Mouse (Mus musculus): ENCODE results near the gene Exoc2. TPM values are rescaled to one million over a fixed set of nuclear protein-coding genes. Genes with fewer than 3 reads are reported as not detected.

The Exoc2 gene
- polyA plus RNA-seq (2015; fragmentation: Nextera tagmentation; extraction: Ambion mirVana): 28.8 and 29.1 TPM in 2 replicates

GRCm38 (mm10) chr13:30973501-30974246, at the start of gene Exoc2, which contains the start of gene Gm5447:
Gene Exoc2, minus strand, starts transcription at chr13:30974093.
Gene Gm5447, plus strand, starts transcription at chr13:30974204.
- under 1% methylated on average over 54 of the region's 54 CpGs for WGBS
- peak within 1 kb of the TSS; percentile 66 for H3K4me3 ChIP-seq (replicated peaks; ENCODE audit: low read length)
- H3K4me1 ChIP-seq (ENCODE audit: control insufficient read depth, insufficient read depth, low read length): peaks cover 14% of the 10 kb centered on the region
- no peaks in the 10 kb centered on the region for H3K27me3 ChIP-seq (ENCODE audit: control insufficient read depth, insufficient read depth, low read length)
- peak; percentile 94 for ATAC-seq (ENCODE audit: insufficient read depth, low FRiP score)
- H3K9me3 ChIP-seq (replicated peaks; ENCODE audit: control insufficient read depth, low read length): no peaks in the 10 kb centered on the region
- peak within 1 kb of the TSS; percentile 79 for H3K9ac ChIP-seq (ENCODE audit: low read length)
- peak within 1 kb of the TSS; percentile 73 for H3K27ac ChIP-seq (ENCODE audit: low read length)
- no peaks in the 10 kb centered on the region for H3K36me3 ChIP-seq (ENCODE audit: control insufficient read depth, insufficient read depth, low read length)
- peak within 1 kb of the TSS; percentile 68 for H3K4me2 ChIP-seq (ENCODE audit: low read depth, low read length)

GRCm38 (mm10) chr13:31023664-31024063, 49.8 kb upstream of the Exoc2 start:
- WGBS: 80% methylated on average over 3 of the region's 3 CpGs
- Histone ChIP-seq H3K4me1 (ENCODE audit: control insufficient read depth, insufficient read depth, low read length) (no peaks in the 10 kb centered on the region), H3K27me3 (ENCODE audit: control insufficient read depth, insufficient read depth, low read length) (no peaks in the 10 kb centered on the region), H3K36me3 (ENCODE audit: control insufficient read depth, insufficient read depth, low read length) (no peaks in the 10 kb centered on the region), H3K4me3 (replicated peaks; ENCODE audit: low read length) (no peak overlapping the region), H3K27ac (ENCODE audit: low read length) (no peak overlapping the region), H3K4me2 (ENCODE audit: low read depth, low read length) (no peak overlapping the region), H3K9ac (ENCODE audit: low read length) (no peak overlapping the region), H3K9me3 (replicated peaks; ENCODE audit: control insufficient read depth, low read length) (no peaks in the 10 kb centered on the region)
- no peak for ATAC-seq (ENCODE audit: insufficient read depth, low FRiP score)

- Histone ChIP-seq H3K27me3 (ENCODE audit: control insufficient read depth, insufficient read depth, low read length) (no peaks in the 10 kb centered on the region), H3K9me3 (replicated peaks; ENCODE audit: control insufficient read depth, low read length) (no peaks in the 10 kb centered on the region), H3K9ac (ENCODE audit: low read length) (no peak overlapping the region), H3K36me3 (ENCODE audit: control insufficient read depth, insufficient read depth, low read length) (no peaks in the 10 kb centered on the region), H3K4me1 (ENCODE audit: control insufficient read depth, insufficient read depth, low read length) (no peaks in the 10 kb centered on the region), H3K4me2 (ENCODE audit: low read depth, low read length) (no peak overlapping the region), H3K27ac (ENCODE audit: low read length) (no peak overlapping the region), H3K4me3 (replicated peaks; ENCODE audit: low read length) (no peak overlapping the region)
- ATAC-seq (ENCODE audit: insufficient read depth, low FRiP score): no peak
- WGBS: 30% methylated on average over 6 of the region's 6 CpGs
Observed at GRCm38 (mm10) chr13:31021927-31022326, 48.0 kb upstream of the Exoc2 start.

- no peak overlapping the region for H3K4me3 ChIP-seq (replicated peaks; ENCODE audit: low read length)
- H3K36me3 ChIP-seq (ENCODE audit: control insufficient read depth, insufficient read depth, low read length): no peaks in the 10 kb centered on the region
- H3K4me1 ChIP-seq (ENCODE audit: control insufficient read depth, insufficient read depth, low read length): no peaks in the 10 kb centered on the region
- no peak overlapping the region for H3K27ac ChIP-seq (ENCODE audit: low read length)
- no peaks in the 10 kb centered on the region for H3K9me3 ChIP-seq (replicated peaks; ENCODE audit: control insufficient read depth, low read length)
- WGBS: 38% methylated on average over 4 of the region's 4 CpGs
- no peak overlapping the region for H3K9ac ChIP-seq (ENCODE audit: low read length)
- H3K27me3 ChIP-seq (ENCODE audit: control insufficient read depth, insufficient read depth, low read length): no peaks in the 10 kb centered on the region
- no peak for ATAC-seq (ENCODE audit: insufficient read depth, low FRiP score)
- H3K4me2 ChIP-seq (ENCODE audit: low read depth, low read length): no peak overlapping the region
Observed at GRCm38 (mm10) chr13:31021514-31021913, 47.6 kb upstream of the Exoc2 start.

GRCm38 (mm10) chr13:31017545-31017944, 43.7 kb upstream of the Exoc2 start:
- H3K36me3 ChIP-seq (ENCODE audit: control insufficient read depth, insufficient read depth, low read length): no peaks in the 10 kb centered on the region
- no peaks in the 10 kb centered on the region for H3K27me3 ChIP-seq (ENCODE audit: control insufficient read depth, insufficient read depth, low read length)
- H3K27ac ChIP-seq (ENCODE audit: low read length): no peak overlapping the region
- ATAC-seq (ENCODE audit: insufficient read depth, low FRiP score): no peak
- no peak overlapping the region for H3K9ac ChIP-seq (ENCODE audit: low read length)
- H3K9me3 ChIP-seq (replicated peaks; ENCODE audit: control insufficient read depth, low read length): no peaks in the 10 kb centered on the region
- no peak overlapping the region for H3K4me2 ChIP-seq (ENCODE audit: low read depth, low read length)
- no peak overlapping the region for H3K4me3 ChIP-seq (replicated peaks; ENCODE audit: low read length)
- WGBS: 92% methylated on average over 3 of the region's 3 CpGs
- no peaks in the 10 kb centered on the region for H3K4me1 ChIP-seq (ENCODE audit: control insufficient read depth, insufficient read depth, low read length)

GRCm38 (mm10) chr13:31004995-31005394, 31.1 kb upstream of the Exoc2 start:
- Histone ChIP-seq H3K36me3 (ENCODE audit: control insufficient read depth, insufficient read depth, low read length) (no peaks in the 10 kb centered on the region), H3K27me3 (ENCODE audit: control insufficient read depth, insufficient read depth, low read length) (no peaks in the 10 kb centered on the region), H3K4me1 (ENCODE audit: control insufficient read depth, insufficient read depth, low read length) (no peaks in the 10 kb centered on the region), H3K4me2 (ENCODE audit: low read depth, low read length) (peak overlapping the region; percentile 40), H3K9me3 (replicated peaks; ENCODE audit: control insufficient read depth, low read length) (no peaks in the 10 kb centered on the region), H3K4me3 (replicated peaks; ENCODE audit: low read length) (peak overlapping the region; percentile 18), H3K9ac (ENCODE audit: low read length) (no peak overlapping the region), H3K27ac (ENCODE audit: low read length) (no peak overlapping the region)
- ATAC-seq (ENCODE audit: insufficient read depth, low FRiP score): no peak; the same call in 1 of the 2 replicates
- 50% methylated on average over 4 of the region's 4 CpGs for WGBS

GRCm38 (mm10) chr13:31004458-31004857, 30.6 kb upstream of the Exoc2 start:
- no peak for ATAC-seq (ENCODE audit: insufficient read depth, low FRiP score)
- WGBS: 34% methylated on average over 12 of the region's 12 CpGs
- H3K4me3 ChIP-seq (replicated peaks; ENCODE audit: low read length): peak overlapping the region; percentile 18

GRCm38 (mm10) chr13:30999799-31000198, 25.9 kb upstream of the Exoc2 start:
- Histone ChIP-seq H3K27ac (ENCODE audit: low read length) (no peak overlapping the region), H3K4me3 (replicated peaks; ENCODE audit: low read length) (no peak overlapping the region), H3K36me3 (ENCODE audit: control insufficient read depth, insufficient read depth, low read length) (no peaks in the 10 kb centered on the region), H3K9ac (ENCODE audit: low read length) (no peak overlapping the region), H3K27me3 (ENCODE audit: control insufficient read depth, insufficient read depth, low read length) (no peaks in the 10 kb centered on the region), H3K4me2 (ENCODE audit: low read depth, low read length) (no peak overlapping the region), H3K4me1 (ENCODE audit: control insufficient read depth, insufficient read depth, low read length) (no peaks in the 10 kb centered on the region), H3K9me3 (replicated peaks; ENCODE audit: control insufficient read depth, low read length) (no peaks in the 10 kb centered on the region)
- ATAC-seq (ENCODE audit: insufficient read depth, low FRiP score): no peak
- WGBS: 81% methylated on average over 6 of the region's 6 CpGs

More at GRCm38 (mm10) chr13:31004458-31004857, 30.6 kb upstream of the Exoc2 start:
- Histone ChIP-seq H3K9me3 (replicated peaks; ENCODE audit: control insufficient read depth, low read length) (no peaks in the 10 kb centered on the region), H3K27me3 (ENCODE audit: control insufficient read depth, insufficient read depth, low read length) (no peaks in the 10 kb centered on the region), H3K9ac (ENCODE audit: low read length) (no peak overlapping the region), H3K27ac (ENCODE audit: low read length) (no peak overlapping the region), H3K36me3 (ENCODE audit: control insufficient read depth, insufficient read depth, low read length) (no peaks in the 10 kb centered on the region), H3K4me2 (ENCODE audit: low read depth, low read length) (peak overlapping the region; percentile 40), H3K4me1 (ENCODE audit: control insufficient read depth, insufficient read depth, low read length) (no peaks in the 10 kb centered on the region)

- no peak overlapping the region for H3K4me3 ChIP-seq (replicated peaks; ENCODE audit: low read length)
- no peak overlapping the region for H3K4me2 ChIP-seq (ENCODE audit: low read depth, low read length)
- H3K27ac ChIP-seq (ENCODE audit: low read length): no peak overlapping the region
- no peak overlapping the region for H3K9ac ChIP-seq (ENCODE audit: low read length)
- H3K27me3 ChIP-seq (ENCODE audit: control insufficient read depth, insufficient read depth, low read length): no peaks in the 10 kb centered on the region
- no peaks in the 10 kb centered on the region for H3K9me3 ChIP-seq (replicated peaks; ENCODE audit: control insufficient read depth, low read length)
- H3K4me1 ChIP-seq (ENCODE audit: control insufficient read depth, insufficient read depth, low read length): no peaks in the 10 kb centered on the region
- ATAC-seq (ENCODE audit: insufficient read depth, low FRiP score): no peak
- 83% methylated on average over 8 of the region's 8 CpGs for WGBS
- no peaks in the 10 kb centered on the region for H3K36me3 ChIP-seq (ENCODE audit: control insufficient read depth, insufficient read depth, low read length)
Observed at GRCm38 (mm10) chr13:30997526-30998253, 23.8 kb upstream of the Exoc2 start.
